Mouse (Mus musculus) urinary bladder, postnatal 25 days (tissue): Measurements from ENCODE around the gene Gm20795.
"Not testable (repeated sequence)": the region's sequence is repeated elsewhere in the genome, so short reads cannot be mapped to it uniquely, and the experiment has no call there.

ENCODE experiments used
- DNase-seq: peaks from one replicate; pipeline ENCODE4 v3.0.0; 2022; ENCODE audit warnings: low spot score

Gene Gm20795

GRCm38 (mm10) chrY:40804614-40805013 is at the start of gene Gm20795:
Gene Gm20795, plus strand, starts transcription at chrY:40804914.
- DNase-seq = not testable (repeated sequence)

- not testable (repeated sequence) for DNase-seq
Measured at GRCm38 (mm10) chrY:40775665-40776064, 29.0 kb upstream of the Gm20795 start, which contains the start of gene Gm21797. Gene Gm21797, minus strand, starts transcription at chrY:40775765.
